Mouse (Mus musculus) lung, postnatal 36 days (tissue): ENCODE data around the gene Vash1.

Experiments used
- DNase-seq: peaks from one replicate; pipeline ENCODE4 v3.0.0; 2022; ENCODE audit warnings: mixed read lengths

The Vash1 gene

DNA sequence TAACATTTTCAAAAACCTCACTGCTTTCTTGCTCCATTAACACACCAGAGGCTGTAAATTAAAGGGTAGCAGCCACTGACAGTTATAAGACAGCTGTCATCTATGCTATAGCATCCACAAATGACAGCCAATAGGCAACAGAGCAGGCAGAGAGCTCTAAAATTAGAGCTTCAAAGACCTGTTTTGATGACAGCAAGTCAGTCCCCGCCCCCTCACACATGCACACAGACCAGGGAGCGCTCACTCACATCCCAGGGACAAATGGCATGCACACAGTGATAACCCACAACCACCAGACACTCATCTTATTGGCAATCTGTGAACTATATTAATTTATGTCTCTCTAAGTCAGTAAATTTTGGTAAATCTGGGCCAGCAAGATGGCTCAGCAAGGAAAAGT is 45.8 kb downstream of the Vash1 start:
- DNase-seq = no peak

DNA sequence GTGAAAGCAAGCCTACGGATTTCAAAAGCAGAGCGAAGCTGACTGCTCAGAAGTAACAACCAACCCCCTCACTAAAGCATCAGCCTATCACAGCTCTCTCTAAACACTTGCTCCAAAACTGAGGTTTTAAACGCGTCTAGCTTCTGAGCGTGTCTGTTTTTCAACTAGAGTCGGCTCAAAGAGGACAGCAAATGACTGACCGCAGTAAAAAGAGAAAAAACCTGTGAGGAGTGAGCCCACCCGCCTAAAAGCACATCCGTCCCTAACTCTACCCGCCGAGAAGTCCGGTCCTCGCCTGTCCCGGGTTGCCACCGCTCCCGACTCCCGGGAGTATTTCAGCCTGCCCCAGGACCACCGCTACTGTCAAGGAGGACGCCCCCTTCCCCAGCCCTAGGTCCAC is 47.2 kb downstream of the Vash1 start:
- peak; percentile 8 for DNase-seq

DNA sequence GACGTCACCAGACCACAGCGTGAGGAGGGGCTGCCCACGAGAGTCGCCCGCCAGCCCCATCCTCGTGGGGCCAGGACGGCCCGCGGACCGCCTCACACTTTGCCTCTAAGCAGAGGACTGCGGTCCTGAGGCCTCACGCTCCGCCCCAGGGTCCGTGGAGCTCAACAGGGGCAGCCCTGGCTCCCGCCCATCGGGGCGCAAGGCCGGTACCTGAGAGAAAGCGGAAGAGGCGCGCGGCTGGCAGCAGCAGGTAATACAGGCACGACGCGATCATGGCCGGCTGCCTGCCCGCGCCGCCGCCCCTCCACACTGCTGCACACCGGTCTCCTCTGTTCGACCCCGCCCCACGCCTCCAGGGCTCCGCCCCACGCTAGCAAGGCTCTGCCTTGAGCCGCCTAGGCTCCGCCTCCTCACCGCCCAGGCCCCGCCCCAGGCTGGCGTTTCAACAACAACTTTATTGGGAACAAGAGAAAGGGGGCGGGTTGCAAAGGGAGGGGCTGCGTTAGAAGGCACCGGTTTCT is 47.7 kb downstream of the Vash1 start, which contains the start of gene Angel1:
Gene Angel1, minus strand, starts transcription at position 341 of the 521 bp plus-strand sequence.
- peak; percentile 98 for DNase-seq

DNA sequence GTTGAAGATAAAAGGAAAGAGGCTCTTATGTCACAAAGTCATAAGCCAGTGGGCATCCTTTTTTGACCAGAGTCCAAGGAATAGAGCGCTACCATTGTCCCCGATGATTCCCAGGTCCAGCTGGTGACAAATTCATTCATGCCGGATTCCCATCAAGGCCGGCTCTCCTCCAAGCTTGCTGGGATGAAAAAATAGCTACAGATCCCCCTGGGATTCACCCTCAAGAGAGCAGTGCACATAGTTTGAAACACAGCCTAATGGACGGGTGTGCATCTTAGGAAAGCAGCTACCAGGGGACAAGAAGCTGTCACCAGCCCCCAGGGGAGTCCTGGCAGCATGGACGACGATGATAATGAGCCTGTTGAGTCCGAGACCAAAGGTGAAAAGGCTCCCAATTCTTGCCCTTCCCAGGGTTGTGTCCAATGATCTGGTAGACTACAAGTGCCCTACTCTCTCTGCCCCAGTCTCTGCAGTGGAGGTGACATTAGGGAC is 55.9 kb downstream of the Vash1 start, which contains the start of gene Lrrc74a:
Gene Lrrc74a, plus strand, starts transcription at position 51 of the 492 bp plus-strand sequence.
- no peak for DNase-seq
